Mouse (Mus musculus) heart, embryonic 16.5 days (tissue): ENCODE measurements around the gene Ppfia1. TPM values are rescaled to one million over a fixed set of nuclear protein-coding genes. Genes with fewer than 3 reads are reported as not detected.

Experiments used
- ATAC-seq: fragments of 200-750 bp; cut with Nextera tagmentation; replicated peaks from 2 replicates; pipeline ENCODE4 v1.8.0; 2017; ENCODE audit warnings: moderate number of reproducible peaks; ENCODE audit not compliant: insufficient read depth, low FRiP score; ENCODE audit errors: extremely low read depth
- H3K27ac ChIP-seq: fragments of 300-500 bp; sonication (generic); 2 replicates; pipeline ENCODE4 v1.5.1; 2014; ENCODE audit warnings: mild to moderate bottlenecking, low read length, control low read depth, moderate library complexity
- H3K27me3 ChIP-seq: fragments of 300-500 bp; sonication (generic); 2 replicates; pipeline ENCODE4 v1.6.1; 2014; ENCODE audit warnings: low read length, mixed read lengths; ENCODE audit not compliant: control insufficient read depth, insufficient read depth
- H3K36me3 ChIP-seq: fragments of 300-500 bp; sonication (generic); 2 replicates; pipeline ENCODE4 v1.6.1; 2014; ENCODE audit not compliant: control insufficient read depth, insufficient read depth
- H3K4me1 ChIP-seq: fragments of 300-500 bp; sonication (generic); 2 replicates; pipeline ENCODE4 v1.6.1; 2014; ENCODE audit warnings: low read length, mixed read lengths; ENCODE audit not compliant: control insufficient read depth, insufficient read depth
- H3K4me2 ChIP-seq: fragments of 300-500 bp; sonication (generic); 2 replicates; pipeline ENCODE4 v1.6.1; 2014; ENCODE audit warnings: low read depth, mild to moderate bottlenecking, control low read depth, low read length
- H3K4me3 ChIP-seq: fragments of 300-500 bp; sonication (generic); 2 replicates; pipeline ENCODE4 v1.5.1; 2014; ENCODE audit warnings: mild to moderate bottlenecking, control low read depth, low read length
- H3K9ac ChIP-seq: fragments of 300-500 bp; sonication (generic); 2 replicates; pipeline ENCODE4 v1.6.1; 2014; ENCODE audit warnings: low read length, control low read depth
- H3K9me3 ChIP-seq: fragments of 300-500 bp; sonication (generic); replicated peaks from 2 replicates; pipeline ENCODE4 v1.6.1; 2016; ENCODE audit warnings: low read length; ENCODE audit not compliant: control insufficient read depth
- WGBS: fragments of 180-500 bp; shearing (Covaris S2); extraction: QIAGEN DNeasy Blood & Tissue Kit; methylation state at CpG from one replicate; pipeline ENCODE4 v1.1.7; 2014; 5-methylcytosine and 5-hydroxymethylcytosine counted together
- polyA plus RNA-seq: library from polyadenylated mRNA; unstranded; fragments of >200 nt; fragmentation: Nextera tagmentation; extraction: Ambion mirVana; gene quantifications from 2 replicates; pipeline ENCODE4 v1.2.1, GENCODE M21; 2015

Gene Ppfia1
- polyA plus RNA-seq = 27.0 and 27.8 TPM in 2 replicates

DNA sequence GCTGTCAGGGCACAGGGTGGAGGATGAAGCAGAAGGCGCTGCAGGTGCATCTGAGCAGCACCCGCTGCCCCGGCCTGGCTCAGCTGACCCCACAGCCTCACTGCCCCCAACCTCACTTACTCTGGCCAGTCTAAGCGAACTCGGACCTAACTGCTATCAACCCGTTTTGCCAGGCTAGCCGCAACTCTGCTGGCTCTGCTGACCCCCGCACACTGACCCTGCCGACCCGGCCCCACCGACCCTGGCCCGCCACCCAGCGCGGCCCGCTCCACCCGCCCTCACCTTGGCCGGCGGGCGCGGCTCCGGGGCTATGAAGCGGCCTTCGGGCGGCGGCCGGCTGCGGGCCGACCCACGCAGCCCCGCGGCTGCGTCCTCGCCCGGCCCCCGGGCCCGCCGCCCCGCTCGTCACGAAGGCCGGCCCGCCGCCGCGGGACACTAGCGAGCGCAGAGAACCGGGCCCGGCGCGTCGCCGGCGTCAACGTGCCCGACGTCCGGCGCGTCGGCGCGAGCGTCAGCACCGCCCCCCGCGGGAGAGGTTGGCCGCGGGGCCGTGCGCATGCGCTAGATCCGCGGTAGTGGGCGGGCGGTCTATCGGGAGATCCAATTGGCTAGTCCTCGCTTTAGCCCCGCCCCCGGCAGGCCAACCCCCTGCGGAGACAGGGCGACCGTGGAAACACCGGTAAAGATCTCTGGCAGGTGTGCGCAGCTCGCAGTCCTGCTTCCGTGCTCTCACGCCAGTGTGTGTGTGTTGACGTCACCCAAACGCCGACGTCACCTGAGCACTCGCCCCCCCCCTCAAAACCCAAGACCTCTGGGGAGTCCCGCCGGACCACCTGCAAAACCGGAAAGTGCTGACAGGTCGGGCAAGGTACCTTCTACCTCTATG, at the start of gene Ppfia1:
Ppfia1 (minus strand) TSS at position 493 of the 886 bp plus-strand sequence.
- Histone ChIP-seq H3K4me3 (peak within 1 kb of the TSS; percentile 93), H3K36me3 (peaks cover 29% of the 10 kb centered on the region), H3K27me3 (no peaks in the 10 kb centered on the region), H3K9me3 (no peaks in the 10 kb centered on the region), H3K9ac (peak within 1 kb of the TSS; percentile 98), H3K27ac (peak within 1 kb of the TSS; percentile 61), H3K4me1 (peaks cover 16% of the 10 kb centered on the region), H3K4me2 (peak within 1 kb of the TSS; percentile 94)
- under 1% methylated on average over 97 of the region's 97 CpGs for WGBS
- ATAC-seq = peak; percentile 97

DNA sequence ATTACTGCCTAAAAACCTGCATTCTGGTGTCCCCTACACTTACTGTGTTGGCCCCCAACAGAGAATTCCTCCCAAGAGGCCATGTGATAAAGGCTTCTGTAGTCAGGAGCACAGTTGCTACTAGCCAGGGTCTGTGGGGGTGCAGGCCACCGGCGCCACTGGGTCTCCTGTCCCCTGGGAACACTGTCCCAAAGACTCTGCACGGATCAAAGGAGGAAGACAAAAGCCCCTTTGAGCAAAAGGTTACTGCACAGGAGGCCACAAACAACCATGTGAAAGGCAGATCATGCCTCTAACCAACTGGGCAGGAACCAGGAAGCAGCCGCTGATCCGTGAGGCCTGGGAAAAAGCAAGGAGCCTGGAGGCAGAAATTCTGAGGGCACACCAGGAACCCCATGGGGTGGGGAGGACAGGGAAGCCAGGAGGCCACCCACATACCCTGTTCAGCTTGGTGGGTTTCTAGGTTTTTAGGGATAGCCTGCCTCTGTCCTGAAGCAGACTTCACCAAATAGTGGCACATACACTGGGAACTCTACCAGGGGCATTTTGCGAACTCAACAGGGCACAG, 46.9 kb upstream of the Ppfia1 start:
- Histone ChIP-seq H3K9ac (no peak overlapping the region), H3K27ac (no peak overlapping the region), H3K4me1 (peaks cover 11% of the 10 kb centered on the region), H3K27me3 (no peaks in the 10 kb centered on the region), H3K9me3 (no peaks in the 10 kb centered on the region), H3K36me3 (no peaks in the 10 kb centered on the region), H3K4me3 (no peak overlapping the region), H3K4me2 (no peak overlapping the region)
- 72% methylated on average over 6 of the region's 6 CpGs for WGBS
- no peak for ATAC-seq

DNA sequence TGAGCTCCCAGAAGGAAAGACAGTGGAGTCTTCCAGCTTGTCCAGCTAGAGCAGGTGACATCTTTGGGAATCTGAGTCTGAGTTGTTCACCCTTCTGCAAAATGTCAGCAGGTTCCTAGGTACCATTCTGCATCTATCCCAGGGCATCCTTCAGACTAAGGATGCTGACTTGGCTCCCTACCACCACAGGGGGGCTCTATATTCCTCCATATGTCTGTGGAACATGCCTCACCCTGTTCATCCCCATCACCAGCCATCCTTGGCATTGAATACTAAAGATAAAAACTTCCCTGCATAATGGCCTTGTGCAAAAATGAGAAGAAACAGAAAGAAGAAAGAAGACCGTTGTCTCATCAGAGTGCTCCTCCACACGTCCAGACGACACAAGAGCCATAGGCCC, 36.0 kb upstream of the Ppfia1 start:
- H3K27ac ChIP-seq = no peak overlapping the region
- H3K36me3 ChIP-seq = no peaks in the 10 kb centered on the region
- H3K9me3 ChIP-seq = no peaks in the 10 kb centered on the region
- 72% methylated on average over 3 of the region's 3 CpGs for WGBS
- no peak overlapping the region for H3K4me3 ChIP-seq
- no peaks in the 10 kb centered on the region for H3K4me1 ChIP-seq
- no peak overlapping the region for H3K4me2 ChIP-seq
- no peaks in the 10 kb centered on the region for H3K27me3 ChIP-seq
- ATAC-seq = no peak
- H3K9ac ChIP-seq = no peak overlapping the region

DNA sequence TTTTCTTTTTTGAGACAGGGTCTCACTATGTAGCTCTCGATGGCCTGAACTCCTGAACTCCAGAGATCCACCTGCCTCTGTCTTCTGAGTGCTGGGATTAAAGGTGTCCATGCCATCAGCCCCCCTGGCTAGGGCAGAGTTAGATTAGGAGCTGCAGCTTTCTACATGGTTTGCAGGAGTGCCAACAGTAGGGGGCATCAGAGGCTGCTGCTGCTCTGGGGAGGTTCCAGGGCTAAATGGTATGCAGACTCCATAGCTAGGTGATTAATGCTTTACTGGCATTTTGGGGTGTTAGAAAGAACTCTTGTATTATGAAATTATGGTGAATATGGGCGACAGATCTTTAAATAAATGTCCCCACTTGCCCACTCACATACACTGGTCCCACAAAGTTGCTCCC, 33.8 kb upstream of the Ppfia1 start:
- Histone ChIP-seq H3K4me1 (peaks cover 9% of the 10 kb centered on the region), H3K36me3 (no peaks in the 10 kb centered on the region), H3K27me3 (no peaks in the 10 kb centered on the region), H3K9me3 (no peaks in the 10 kb centered on the region), H3K4me3 (no peak overlapping the region), H3K4me2 (no peak overlapping the region), H3K9ac (no peak overlapping the region), H3K27ac (no peak overlapping the region)
- 24% methylated on average over 2 of the region's 2 CpGs for WGBS
- ATAC-seq = no peak

DNA sequence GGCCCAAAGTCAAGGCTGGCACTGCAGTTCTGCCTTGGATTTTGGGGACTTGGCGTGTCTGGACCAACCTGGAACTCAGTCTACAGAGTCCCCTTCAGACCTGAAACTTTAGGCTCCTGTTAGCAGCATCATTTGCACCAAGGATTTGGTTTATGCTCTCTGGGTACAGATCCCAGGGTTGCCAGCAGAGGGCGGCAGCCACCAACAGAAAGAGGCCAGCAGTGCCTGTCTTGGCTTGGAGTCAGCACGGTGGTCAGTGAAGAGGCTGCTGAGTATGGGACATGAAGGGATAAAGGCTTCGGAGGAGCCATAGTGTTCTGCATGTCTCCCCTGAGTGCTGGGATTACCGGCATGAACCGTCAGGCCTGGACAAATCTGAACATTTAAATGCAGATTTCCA, 32.1 kb upstream of the Ppfia1 start:
- no peak for ATAC-seq
- WGBS = 14% methylated on average over 6 of the region's 6 CpGs
- Histone ChIP-seq H3K27ac (no peak overlapping the region), H3K4me1 (peaks cover 17% of the 10 kb centered on the region), H3K27me3 (no peaks in the 10 kb centered on the region), H3K4me2 (no peak overlapping the region), H3K9me3 (no peaks in the 10 kb centered on the region), H3K36me3 (no peaks in the 10 kb centered on the region), H3K4me3 (no peak overlapping the region), H3K9ac (no peak overlapping the region)

DNA sequence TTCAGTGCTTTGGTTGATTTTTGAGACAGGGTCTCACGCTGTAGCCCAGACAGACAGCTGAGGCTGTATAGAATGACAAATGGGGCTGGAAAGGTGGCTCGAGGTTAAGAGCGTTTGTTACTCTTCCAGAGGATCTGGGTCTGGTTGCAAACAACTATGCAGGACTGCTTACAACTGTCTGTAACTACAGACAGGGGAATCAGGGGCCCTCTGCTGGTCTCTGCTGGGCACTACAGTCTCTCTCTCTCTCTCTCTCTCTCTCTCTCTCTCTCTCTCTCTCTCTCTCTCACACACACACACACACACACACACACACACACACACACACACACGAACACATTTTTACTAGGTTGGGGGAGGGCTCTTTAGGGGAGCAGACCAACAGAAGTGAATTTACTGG, 30.1 kb upstream of the Ppfia1 start:
- Histone ChIP-seq H3K9me3 (no peaks in the 10 kb centered on the region), H3K4me2 (no peak overlapping the region), H3K4me3 (no peak overlapping the region), H3K27ac (no peak overlapping the region), H3K9ac (no peak overlapping the region), H3K36me3 (peaks cover 9% of the 10 kb centered on the region; the same call in 1 of the 2 replicates), H3K4me1 (peaks cover 20% of the 10 kb centered on the region), H3K27me3 (no peaks in the 10 kb centered on the region)
- 1% methylated on average over 4 of the region's 4 CpGs for WGBS
- ATAC-seq = no peak

DNA sequence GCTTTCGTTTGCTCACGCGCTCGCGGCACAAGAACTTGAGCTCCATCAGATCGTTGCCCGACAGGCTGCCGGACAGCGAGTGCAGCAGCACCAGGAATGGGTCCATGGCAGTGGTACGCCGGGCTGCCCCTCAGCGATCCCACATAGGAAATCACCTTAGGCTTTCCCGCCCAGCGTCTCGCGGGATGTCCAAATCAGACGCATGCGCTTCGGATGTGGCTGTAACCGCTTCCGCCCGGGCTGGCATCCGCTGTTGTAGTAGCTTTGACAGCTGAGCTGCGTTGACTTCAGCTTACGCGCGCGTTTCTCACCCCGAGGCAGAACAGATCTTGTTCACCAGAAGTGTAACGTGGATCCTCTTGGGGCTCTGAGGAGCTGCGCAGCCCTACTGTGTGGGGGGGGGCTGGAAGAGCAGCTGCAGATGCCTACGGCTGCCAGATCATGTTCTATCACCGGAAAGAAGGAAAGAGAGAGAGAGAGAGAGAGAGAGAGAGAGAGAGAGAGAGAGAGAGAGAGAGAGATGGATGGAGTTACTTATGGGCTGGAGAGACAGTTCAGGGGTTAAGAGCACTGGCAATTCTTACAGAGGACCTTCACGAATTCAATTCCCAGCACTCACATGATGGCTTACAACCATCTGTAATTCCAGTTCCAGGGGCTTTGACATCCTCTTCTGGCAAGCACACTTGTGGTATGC, 28.9 kb upstream of the Ppfia1 start, which contains the start of gene Fadd:
Fadd (minus strand) TSS at position 180 of the 697 bp plus-strand sequence.
- H3K27me3 ChIP-seq = no peaks in the 10 kb centered on the region
- 2% methylated on average over 34 of the region's 34 CpGs for WGBS
- H3K9me3 ChIP-seq = no peaks in the 10 kb centered on the region
- H3K4me1 ChIP-seq = peaks cover 27% of the 10 kb centered on the region
- peak; percentile 80 for ATAC-seq
- H3K36me3 ChIP-seq = peaks cover 9% of the 10 kb centered on the region; the same call in 1 of the 2 replicates
- H3K4me3 ChIP-seq = peak within 1 kb of the TSS; percentile 92
- H3K9ac ChIP-seq = peak within 1 kb of the TSS; percentile 90
- H3K27ac ChIP-seq = peak within 1 kb of the TSS; percentile 96
- H3K4me2 ChIP-seq = peak within 1 kb of the TSS; percentile 89

DNA sequence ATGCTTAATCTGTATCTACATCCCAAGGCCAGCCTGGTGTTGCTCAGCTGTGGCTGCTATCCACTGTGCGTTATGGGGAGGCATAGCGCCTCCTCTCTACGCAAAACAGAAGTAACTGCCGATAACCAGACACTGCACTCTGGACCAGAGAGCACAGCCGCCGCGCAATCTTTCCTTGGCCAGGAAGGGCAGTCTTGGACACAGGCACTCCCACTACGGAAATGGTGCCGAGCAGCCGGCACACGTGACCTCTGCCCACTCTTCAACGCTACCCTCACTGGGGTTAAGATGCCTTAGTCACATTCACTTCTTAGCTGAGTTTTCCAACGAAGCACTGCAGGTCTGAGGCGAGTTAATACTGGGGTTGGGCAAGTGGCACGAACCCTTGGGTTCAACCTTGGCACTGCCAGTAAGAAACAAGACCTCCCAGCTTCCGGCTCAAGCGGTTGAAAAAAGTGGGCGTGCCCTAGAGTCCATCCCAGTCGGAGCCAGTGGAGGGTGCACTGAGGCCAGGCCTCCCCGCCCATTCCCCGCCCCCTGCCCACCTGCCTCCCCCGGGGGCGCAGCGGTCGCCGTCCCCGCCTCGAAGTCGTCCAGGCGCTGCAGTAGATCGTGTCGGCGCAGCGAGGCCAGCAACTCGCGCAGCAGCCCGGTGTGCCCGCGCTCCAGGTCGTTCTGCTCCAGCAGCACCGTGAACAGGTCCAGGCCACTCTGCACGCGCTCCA, 28.2 kb upstream of the Ppfia1 start:
- H3K4me1 ChIP-seq = peaks cover 27% of the 10 kb centered on the region
- peak; percentile 85 for ATAC-seq
- H3K36me3 ChIP-seq = peaks cover 9% of the 10 kb centered on the region; the same call in 1 of the 2 replicates
- no peaks in the 10 kb centered on the region for H3K9me3 ChIP-seq
- peak overlapping the region; percentile 92 for H3K4me3 ChIP-seq
- H3K4me2 ChIP-seq = peak overlapping the region; percentile 89
- WGBS = under 1% methylated on average over 43 of the region's 43 CpGs
- no peaks in the 10 kb centered on the region for H3K27me3 ChIP-seq
- H3K9ac ChIP-seq = peak overlapping the region; percentile 90
- H3K27ac ChIP-seq = peak overlapping the region; percentile 96
